Mouse (Mus musculus): Measurements from ENCODE around the gene Maf. TPM values are rescaled to one million over a fixed set of nuclear protein-coding genes. Genes with fewer than 3 reads are reported as not detected.

Gene Maf
- total and polyA plus RNA-seq, 3 experiments, result 0.05 to 1.1 TPM; not detected in 1

GRCm38 (mm10) chr8:115745648-115746047, 38.1 kb upstream of the Maf start:
- H3K4me3 ChIP-seq (ENCODE audit: low read depth, low read length), result no peak overlapping the region
- no peak for DNase-seq (ENCODE audit: low spot score)
- no peaks in the 10 kb centered on the region for H3K27me3 ChIP-seq (ENCODE audit: insufficient read depth, low read length)
- no peak for ATAC-seq (ENCODE audit: extremely low read depth, insufficient number of reproducible peaks, low FRiP score, poor library complexity, severe bottlenecking)
- H3K36me3 ChIP-seq (replicated peaks), result no peaks in the 10 kb centered on the region
- no peaks in the 10 kb centered on the region for H3K4me1 ChIP-seq (ENCODE audit: insufficient read depth, low read depth, low read length)
- peaks cover 55% of the 10 kb centered on the region for H3K9me3 ChIP-seq (replicated peaks)
- TF ChIP-seq TAL1 (conservative IDR thresholded peaks at IDR 0.05; ENCODE audit: low read depth, low read length) (no peak), CTCF (IDR thresholded peaks at IDR 0.05; ENCODE audit: low read depth, low read length) (no peak), GATA1 (IDR thresholded peaks at IDR 0.05; ENCODE audit: borderline replicate concordance, low read length) (no peak)

DNA sequence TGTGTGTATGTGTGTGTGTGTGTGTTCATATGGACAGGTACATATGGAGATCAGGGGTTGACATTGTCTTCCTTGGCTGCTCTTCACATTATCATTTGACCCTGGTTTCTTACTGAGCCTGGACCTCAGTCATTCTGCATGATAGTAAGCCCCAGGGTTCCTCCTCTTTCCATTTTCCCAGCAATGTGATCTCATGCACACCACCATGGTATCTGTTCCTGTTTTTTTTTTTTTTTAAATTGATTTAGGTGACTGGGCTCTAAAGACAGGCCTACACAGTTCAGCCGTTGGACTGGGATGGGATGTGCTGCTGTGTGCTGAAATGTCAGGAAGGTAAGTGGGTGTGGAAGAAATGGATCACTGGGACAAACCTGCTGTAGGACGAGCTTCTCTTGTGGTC, 35.8 kb upstream of the Maf start:
- no peak overlapping the region for H3K4me3 ChIP-seq (ENCODE audit: low read depth, low read length)

GRCm38 (mm10) chr8:115742646-115743045, 35.1 kb upstream of the Maf start:
- Histone ChIP-seq H3K36me3 (replicated peaks) (no peaks in the 10 kb centered on the region), H3K4me1 (ENCODE audit: insufficient read depth, low read depth, low read length) (no peaks in the 10 kb centered on the region), H3K27me3 (ENCODE audit: insufficient read depth, low read length) (no peaks in the 10 kb centered on the region), H3K9me3 (replicated peaks) (peaks cover 52% of the 10 kb centered on the region), H3K4me3 (ENCODE audit: low read depth, low read length) (no peak overlapping the region)
- no peak for TF ChIP-seq CTCF (IDR thresholded peaks at IDR 0.05; ENCODE audit: low read depth, low read length)
- TF ChIP-seq POLR2AphosphoS5 (IDR thresholded peaks at IDR 0.05; ENCODE audit: insufficient replicate concordance, low read depth, low read length), result no peak
- no peak for TF ChIP-seq TAL1 (conservative IDR thresholded peaks at IDR 0.05; ENCODE audit: low read depth, low read length)
- TF ChIP-seq GATA1 (IDR thresholded peaks at IDR 0.05; ENCODE audit: borderline replicate concordance, low read length), result no peak
- no peak for TF ChIP-seq GATA2 (IDR thresholded peaks at IDR 0.05; ENCODE audit: borderline replicate concordance, low read depth, low read length)
- no peak for ATAC-seq (ENCODE audit: extremely low read depth, insufficient number of reproducible peaks, low FRiP score, poor library complexity, severe bottlenecking)
- no peak for DNase-seq (ENCODE audit: low spot score)

More for the DNA sequence above, 35.8 kb upstream of the Maf start:
- ATAC-seq (ENCODE audit: extremely low read depth, insufficient number of reproducible peaks, low FRiP score, poor library complexity, severe bottlenecking) (no peak), DNase-seq (ENCODE audit: low spot score) (no peak)
- Histone ChIP-seq H3K9me3 (replicated peaks) (peaks cover 57% of the 10 kb centered on the region), H3K4me1 (ENCODE audit: insufficient read depth, low read depth, low read length) (no peaks in the 10 kb centered on the region), H3K36me3 (replicated peaks) (no peaks in the 10 kb centered on the region), H3K27me3 (ENCODE audit: insufficient read depth, low read length) (no peaks in the 10 kb centered on the region)
- TF ChIP-seq GATA1 (IDR thresholded peaks at IDR 0.05; ENCODE audit: borderline replicate concordance, low read length) (no peak), POLR2AphosphoS5 (IDR thresholded peaks at IDR 0.05; ENCODE audit: insufficient replicate concordance, low read depth, low read length) (no peak), TAL1 (conservative IDR thresholded peaks at IDR 0.05; ENCODE audit: low read depth, low read length) (no peak), CTCF (IDR thresholded peaks at IDR 0.05; ENCODE audit: low read depth, low read length) (no peak), GATA2 (IDR thresholded peaks at IDR 0.05; ENCODE audit: borderline replicate concordance, low read depth, low read length) (no peak)

DNA sequence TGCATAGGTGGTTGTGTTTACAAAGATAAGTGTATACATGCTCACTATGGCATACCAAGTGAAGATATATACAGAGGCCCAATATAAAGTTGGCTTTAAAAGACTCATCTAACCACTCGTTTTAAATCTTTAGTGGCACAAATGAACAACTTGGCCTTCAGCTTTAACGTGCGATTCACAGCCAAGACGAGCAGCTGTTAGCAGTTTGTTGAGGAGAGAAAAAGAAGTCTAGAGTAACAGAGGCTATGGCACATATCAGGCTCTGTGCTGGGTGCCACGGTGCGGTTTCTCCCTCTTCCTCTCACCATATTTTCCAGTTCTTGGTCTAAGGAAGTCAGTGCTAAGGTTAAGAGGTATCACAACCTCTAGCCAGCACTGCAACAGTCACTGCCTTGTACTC, 34.4 kb upstream of the Maf start:
- Histone ChIP-seq H3K4me1 (ENCODE audit: insufficient read depth, low read depth, low read length) (no peaks in the 10 kb centered on the region), H3K4me3 (ENCODE audit: low read depth, low read length) (no peak overlapping the region), H3K27me3 (ENCODE audit: insufficient read depth, low read length) (no peaks in the 10 kb centered on the region), H3K36me3 (replicated peaks) (no peaks in the 10 kb centered on the region), H3K9me3 (replicated peaks) (peaks cover 48% of the 10 kb centered on the region)
- DNase-seq (ENCODE audit: low spot score) (no peak), ATAC-seq (ENCODE audit: extremely low read depth, insufficient number of reproducible peaks, low FRiP score, poor library complexity, severe bottlenecking) (no peak)
- TF ChIP-seq CTCF (IDR thresholded peaks at IDR 0.05; ENCODE audit: low read depth, low read length), result no peak
- no peak for TF ChIP-seq GATA1 (IDR thresholded peaks at IDR 0.05; ENCODE audit: borderline replicate concordance, low read length)
- no peak for TF ChIP-seq POLR2AphosphoS5 (IDR thresholded peaks at IDR 0.05; ENCODE audit: insufficient replicate concordance, low read depth, low read length)
- no peak for TF ChIP-seq GATA2 (IDR thresholded peaks at IDR 0.05; ENCODE audit: borderline replicate concordance, low read depth, low read length)
- no peak for TF ChIP-seq TAL1 (conservative IDR thresholded peaks at IDR 0.05; ENCODE audit: low read depth, low read length)

GRCm38 (mm10) chr8:115739756-115740155, 32.2 kb upstream of the Maf start:
- Histone ChIP-seq H3K27me3 (ENCODE audit: insufficient read depth, low read length) (no peaks in the 10 kb centered on the region), H3K4me1 (ENCODE audit: insufficient read depth, low read depth, low read length) (no peaks in the 10 kb centered on the region), H3K36me3 (replicated peaks) (no peaks in the 10 kb centered on the region), H3K9me3 (replicated peaks) (peaks cover 32% of the 10 kb centered on the region), H3K4me3 (ENCODE audit: low read depth, low read length) (no peak overlapping the region)
- ATAC-seq (ENCODE audit: extremely low read depth, insufficient number of reproducible peaks, low FRiP score, poor library complexity, severe bottlenecking), result no peak
- no peak for DNase-seq (ENCODE audit: low spot score)
- no peak for TF ChIP-seq GATA1 (IDR thresholded peaks at IDR 0.05; ENCODE audit: borderline replicate concordance, low read length)
- no peak for TF ChIP-seq POLR2AphosphoS5 (IDR thresholded peaks at IDR 0.05; ENCODE audit: insufficient replicate concordance, low read depth, low read length)
- TF ChIP-seq TAL1 (conservative IDR thresholded peaks at IDR 0.05; ENCODE audit: low read depth, low read length), result no peak
- no peak for TF ChIP-seq CTCF (IDR thresholded peaks at IDR 0.05; ENCODE audit: low read depth, low read length)
- TF ChIP-seq GATA2 (IDR thresholded peaks at IDR 0.05; ENCODE audit: borderline replicate concordance, low read depth, low read length), result no peak

GRCm38 (mm10) chr8:115732401-115732800, 24.8 kb upstream of the Maf start:
- Histone ChIP-seq H3K36me3 (replicated peaks) (no peaks in the 10 kb centered on the region), H3K9me3 (replicated peaks) (peaks cover 33% of the 10 kb centered on the region), H3K27me3 (ENCODE audit: insufficient read depth, low read length) (no peaks in the 10 kb centered on the region), H3K4me3 (ENCODE audit: low read depth, low read length) (no peak overlapping the region), H3K4me1 (ENCODE audit: insufficient read depth, low read depth, low read length) (no peaks in the 10 kb centered on the region)
- TF ChIP-seq POLR2AphosphoS5 (IDR thresholded peaks at IDR 0.05; ENCODE audit: insufficient replicate concordance, low read depth, low read length) (no peak), TAL1 (conservative IDR thresholded peaks at IDR 0.05; ENCODE audit: low read depth, low read length) (no peak)
- ATAC-seq (ENCODE audit: extremely low read depth, insufficient number of reproducible peaks, low FRiP score, poor library complexity, severe bottlenecking) (no peak), DNase-seq (ENCODE audit: low spot score) (no peak)

- no peak for ATAC-seq (ENCODE audit: extremely low read depth, insufficient number of reproducible peaks, low FRiP score, poor library complexity, severe bottlenecking)
- Histone ChIP-seq H3K27me3 (ENCODE audit: insufficient read depth, low read length) (no peaks in the 10 kb centered on the region), H3K4me1 (ENCODE audit: insufficient read depth, low read depth, low read length) (no peaks in the 10 kb centered on the region), H3K9me3 (replicated peaks) (peaks cover 50% of the 10 kb centered on the region), H3K4me3 (ENCODE audit: low read depth, low read length) (no peak overlapping the region), H3K36me3 (replicated peaks) (no peaks in the 10 kb centered on the region)
- TF ChIP-seq GATA2 (IDR thresholded peaks at IDR 0.05; ENCODE audit: borderline replicate concordance, low read depth, low read length) (no peak), TAL1 (conservative IDR thresholded peaks at IDR 0.05; ENCODE audit: low read depth, low read length) (no peak), POLR2AphosphoS5 (IDR thresholded peaks at IDR 0.05; ENCODE audit: insufficient replicate concordance, low read depth, low read length) (no peak), CTCF (IDR thresholded peaks at IDR 0.05; ENCODE audit: low read depth, low read length) (no peak), GATA1 (IDR thresholded peaks at IDR 0.05; ENCODE audit: borderline replicate concordance, low read length) (no peak)
- no peak for DNase-seq (ENCODE audit: low spot score)
Observed at GRCm38 (mm10) chr8:115726807-115727206, 19.2 kb upstream of the Maf start.

Data from G1E (cell line).